Mouse (Mus musculus): ENCODE results near the gene Gm28845. TPM values are rescaled to one million over a fixed set of nuclear protein-coding genes. Genes with fewer than 3 reads are reported as not detected.
A peak's percentile ranks its signal among the peaks of the same experiment; 100 is the strongest.

Gm28845 gene
- polyA plus RNA-seq, 1 experiment from 2014 or later = not detected

DNA sequence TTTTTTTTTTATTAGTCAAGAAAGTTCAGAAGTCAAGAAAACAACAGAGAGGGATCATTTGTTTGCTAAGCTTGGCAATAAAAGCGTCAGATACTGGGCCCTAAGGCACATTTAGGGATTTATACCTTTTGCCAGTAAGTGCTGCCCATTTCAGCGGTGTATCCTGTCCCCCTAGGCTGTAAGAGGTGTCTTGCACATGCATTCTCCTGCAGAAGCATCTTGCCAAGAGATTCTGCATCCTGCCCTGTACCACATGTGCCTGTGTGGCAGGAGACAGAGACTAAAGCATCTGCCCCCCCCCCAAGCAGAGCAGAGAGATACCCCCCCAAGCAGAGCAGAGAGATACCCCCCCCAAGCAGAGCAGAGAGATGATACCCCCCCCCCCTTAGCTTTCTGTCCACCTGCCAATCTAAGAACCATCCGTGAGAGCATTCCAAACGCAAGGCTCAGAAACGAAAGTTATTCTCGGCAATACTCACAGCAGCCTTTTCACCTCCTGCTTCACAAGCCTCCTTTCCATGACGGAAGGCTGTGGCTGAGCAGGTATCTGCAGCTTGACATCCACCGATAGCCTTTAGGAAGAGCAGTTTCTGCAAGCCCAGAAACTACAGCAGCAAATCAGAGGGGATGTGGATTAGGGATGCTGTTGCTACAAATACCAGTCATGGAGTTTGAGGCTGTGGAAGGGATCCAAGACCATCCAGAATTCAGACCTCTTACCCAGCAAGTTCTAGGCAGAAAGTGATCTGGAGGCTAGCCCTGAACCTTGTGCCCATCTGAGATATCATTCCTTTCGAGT lies 3.4 kb upstream of the Gm28845 start, which contains the start of gene D630023F18Rik:
Gene D630023F18Rik, minus strand, starts transcription at position 641 of the 799 bp plus-strand sequence.
- peak within 1 kb of the TSS; percentile 36 for H3K4me3 ChIP-seq
- no peak for DNase-seq (ENCODE audit: low spot score)
- 32% methylated on average over 9 of the region's 9 CpGs for WGBS

DNA sequence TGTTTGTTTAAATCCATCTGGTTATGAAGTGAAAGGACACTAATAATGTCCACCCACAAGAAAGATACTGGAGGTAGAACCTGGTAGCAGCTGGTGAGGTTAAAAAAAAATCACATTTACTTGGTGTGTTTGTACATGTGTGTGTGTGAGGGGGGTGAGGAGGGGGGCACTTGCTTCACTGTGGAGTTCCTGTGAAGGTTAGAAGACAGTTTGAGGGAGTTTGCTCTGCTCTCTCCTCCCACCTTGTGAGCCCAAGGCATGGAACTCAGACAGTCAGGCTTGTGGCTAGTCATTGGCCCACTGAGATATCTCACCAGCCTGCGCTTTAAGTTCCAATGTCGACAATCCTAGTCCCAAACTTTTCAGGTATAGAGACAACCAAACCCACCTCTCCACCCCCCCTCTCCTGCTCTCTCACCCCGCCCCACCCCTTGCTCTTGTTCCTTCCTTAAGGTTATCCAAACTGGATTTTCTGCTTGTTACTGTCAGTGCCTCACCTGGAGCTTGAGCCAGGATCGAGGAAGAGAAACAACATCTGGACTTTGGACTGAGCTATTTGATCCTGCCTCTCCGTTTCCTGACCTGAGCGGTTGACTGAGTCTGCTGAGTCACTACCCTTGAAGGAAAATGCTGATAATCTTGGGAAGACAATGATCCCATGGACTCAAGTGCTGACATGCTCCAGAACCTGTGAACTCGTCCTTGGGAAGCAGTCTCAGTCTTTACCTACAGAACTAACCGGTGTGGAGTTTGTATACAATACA lies 1.0 kb downstream of the Gm28845 start:
- no peak overlapping the region for H3K4me3 ChIP-seq
- WGBS = 78% methylated on average over 8 of the region's 8 CpGs
- DNase-seq (ENCODE audit: low spot score) = no peak
- H3K9me3 ChIP-seq = no peaks in the 10 kb centered on the region
- no peaks in the 10 kb centered on the region for H3K36me3 ChIP-seq
- no peaks in the 10 kb centered on the region for H3K27me3 ChIP-seq (ENCODE audit: insufficient read depth, poor library complexity, severe bottlenecking)
- peaks cover 6% of the 10 kb centered on the region for H3K4me1 ChIP-seq (replicated peaks)
- no peak overlapping the region for H3K27ac ChIP-seq

More for the DNA sequence above, 3.4 kb upstream of the Gm28845 start, which contains the start of gene D630023F18Rik:
- peaks cover 6% of the 10 kb centered on the region for H3K4me1 ChIP-seq (replicated peaks)
- H3K27ac ChIP-seq = no peak within 1 kb of the TSS
- H3K9me3 ChIP-seq = no peaks in the 10 kb centered on the region
- no peaks in the 10 kb centered on the region for H3K27me3 ChIP-seq (ENCODE audit: insufficient read depth, poor library complexity, severe bottlenecking)
- H3K36me3 ChIP-seq = no peaks in the 10 kb centered on the region

DNA sequence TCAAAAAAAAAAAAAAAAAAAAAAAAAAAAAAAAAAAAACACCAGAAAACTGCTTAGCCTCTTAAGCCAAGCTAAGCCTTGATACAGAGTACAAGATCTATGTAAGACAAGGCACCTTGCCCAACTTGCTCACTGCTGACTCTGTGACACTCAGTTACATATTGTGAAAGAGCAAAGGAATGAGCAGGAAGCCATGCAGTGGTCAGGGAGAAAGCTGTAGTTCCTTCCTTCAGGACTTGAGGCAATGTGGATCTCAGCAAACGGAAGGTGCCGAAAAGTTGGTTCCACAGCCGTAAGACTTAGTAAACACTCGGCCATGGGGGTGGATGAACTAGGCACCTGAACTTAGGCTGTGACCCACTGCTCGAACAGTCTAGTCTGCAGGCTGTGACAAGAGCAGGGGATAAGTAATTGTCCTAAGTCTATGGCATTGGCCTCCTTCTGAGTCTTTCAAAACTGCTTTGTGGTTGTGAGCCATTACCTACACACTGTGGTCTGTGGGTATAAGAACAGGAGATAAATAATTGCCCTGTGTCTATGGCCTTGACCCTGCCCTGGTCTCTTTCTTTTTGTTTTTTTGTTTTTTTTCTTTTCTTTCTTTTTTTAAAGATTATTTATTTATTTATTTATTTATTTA lies 5.7 kb downstream of the Gm28845 start:
- Histone ChIP-seq H3K27me3 (ENCODE audit: insufficient read depth, poor library complexity, severe bottlenecking) (no peaks in the 10 kb centered on the region), H3K4me1 (replicated peaks) (peaks cover 9% of the 10 kb centered on the region), H3K36me3 (no peaks in the 10 kb centered on the region), H3K9me3 (no peaks in the 10 kb centered on the region), H3K4me3 (no peak overlapping the region), H3K27ac (no peak overlapping the region)
- 91% methylated on average over 5 of the region's 5 CpGs for WGBS
- DNase-seq (ENCODE audit: low spot score) = no peak

DNA sequence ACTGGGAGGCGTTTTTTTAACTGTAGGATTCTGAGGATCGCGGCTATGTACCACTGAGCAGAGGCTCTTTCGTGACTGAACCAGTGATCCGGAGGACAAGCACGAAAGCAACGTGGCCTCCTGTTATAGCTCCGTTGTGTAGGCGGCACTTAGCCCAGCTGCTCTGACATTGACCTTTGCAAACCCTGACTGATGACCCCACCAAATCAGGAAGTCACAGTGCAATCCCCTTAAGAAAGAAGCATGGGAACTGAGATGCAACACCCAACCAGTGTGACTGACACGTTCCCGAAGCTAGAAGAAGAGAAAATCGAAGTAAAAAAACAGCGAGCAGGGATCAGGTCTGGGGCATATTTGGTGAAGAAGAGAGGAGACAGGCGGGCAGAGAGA lies 6.6 kb downstream of the Gm28845 start:
- Histone ChIP-seq H3K4me1 (replicated peaks) (peaks cover 9% of the 10 kb centered on the region), H3K9me3 (no peaks in the 10 kb centered on the region), H3K4me3 (peak overlapping the region; percentile 18; the same call in 1 of the 2 replicates), H3K27ac (peak overlapping the region; percentile 47; the same call in 1 of the 2 replicates), H3K27me3 (ENCODE audit: insufficient read depth, poor library complexity, severe bottlenecking) (no peaks in the 10 kb centered on the region), H3K36me3 (no peaks in the 10 kb centered on the region)
- DNase-seq (ENCODE audit: low spot score) = peak; percentile 36
- WGBS = 55% methylated on average over 14 of the region's 14 CpGs

DNA sequence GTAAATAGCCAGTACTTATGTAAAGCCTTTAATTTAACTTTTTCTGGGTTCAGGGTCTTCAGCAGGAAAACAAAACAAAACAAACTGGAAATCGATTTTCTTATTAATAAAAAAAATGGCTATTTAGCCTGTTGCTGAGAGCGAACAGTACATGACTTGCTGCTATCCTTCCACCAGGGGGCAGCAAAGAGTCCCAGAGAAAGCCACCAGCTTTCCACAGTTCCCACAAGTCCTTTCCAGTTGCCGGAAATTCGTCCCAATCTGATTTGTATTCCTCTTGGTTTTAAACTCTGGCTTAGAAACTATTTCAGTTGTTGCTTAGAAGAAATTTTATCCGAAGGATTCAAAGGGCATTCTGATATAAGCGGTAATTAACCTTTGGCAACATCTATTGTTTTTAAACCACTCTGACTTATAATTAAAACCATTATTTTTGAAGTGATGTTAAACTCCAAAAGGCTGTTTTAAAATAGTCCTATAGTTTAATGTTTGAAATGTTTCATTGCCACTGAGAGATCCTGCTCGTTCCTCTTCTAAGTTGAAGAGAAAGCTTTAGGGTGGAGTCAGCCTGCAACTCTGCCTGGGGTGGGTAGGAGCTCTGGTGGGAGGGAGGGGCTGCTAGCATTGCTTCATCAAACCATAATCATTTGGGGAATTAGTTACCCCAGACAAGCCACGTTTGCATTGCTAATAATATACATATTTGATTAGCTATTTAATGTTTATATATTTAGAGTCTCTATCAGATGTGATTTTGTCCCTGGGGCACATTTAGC lies 7.1 kb downstream of the Gm28845 start:
- Histone ChIP-seq H3K9me3 (no peaks in the 10 kb centered on the region), H3K27me3 (ENCODE audit: insufficient read depth, poor library complexity, severe bottlenecking) (no peaks in the 10 kb centered on the region), H3K27ac (peak overlapping the region; percentile 47; the same call in 1 of the 2 replicates), H3K4me1 (replicated peaks) (peaks cover 9% of the 10 kb centered on the region), H3K4me3 (peak overlapping the region; percentile 18; the same call in 1 of the 2 replicates), H3K36me3 (no peaks in the 10 kb centered on the region)
- peak; percentile 77 for DNase-seq (ENCODE audit: low spot score)
- 17% methylated on average over 8 of the region's 8 CpGs for WGBS

DNA sequence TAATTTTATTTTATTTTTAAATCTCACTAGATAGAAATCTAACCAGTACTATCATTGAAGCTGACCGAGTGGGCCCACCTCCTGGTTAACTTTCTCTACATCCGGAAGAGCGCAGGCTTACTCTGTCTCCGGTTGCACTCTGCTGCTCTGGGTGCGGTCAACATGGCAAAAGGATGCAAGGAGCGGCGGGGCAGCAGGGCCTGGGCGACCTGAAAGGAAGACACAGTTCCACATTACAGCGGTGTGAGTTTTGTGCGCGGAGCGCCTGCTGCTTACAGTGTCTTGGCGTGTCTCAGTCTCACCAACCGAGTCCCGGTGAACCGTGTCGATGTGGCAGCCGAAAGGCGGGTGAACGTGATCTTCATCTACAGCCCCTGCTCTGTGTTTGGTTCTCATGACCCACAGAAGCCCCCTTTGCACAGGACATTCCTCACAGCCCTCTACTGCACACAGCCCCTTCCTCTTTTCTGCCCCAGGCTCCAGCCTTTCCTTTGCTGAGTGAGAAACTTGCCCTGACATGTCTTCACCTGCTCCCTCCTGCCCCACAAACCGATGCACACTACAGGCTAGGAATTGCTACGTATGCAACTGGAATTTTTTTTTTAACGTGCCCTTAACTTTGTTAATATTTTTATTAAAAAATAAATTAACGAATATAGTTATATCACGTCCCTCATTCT lies 9.5 kb downstream of the Gm28845 start:
- Histone ChIP-seq H3K36me3 (no peaks in the 10 kb centered on the region), H3K4me3 (no peak overlapping the region), H3K27me3 (ENCODE audit: insufficient read depth, poor library complexity, severe bottlenecking) (no peaks in the 10 kb centered on the region), H3K9me3 (no peaks in the 10 kb centered on the region), H3K4me1 (replicated peaks) (peaks cover 9% of the 10 kb centered on the region), H3K27ac (no peak overlapping the region)
- DNase-seq (ENCODE audit: low spot score) = no peak
- 72% methylated on average over 25 of the region's 25 CpGs for WGBS

DNA sequence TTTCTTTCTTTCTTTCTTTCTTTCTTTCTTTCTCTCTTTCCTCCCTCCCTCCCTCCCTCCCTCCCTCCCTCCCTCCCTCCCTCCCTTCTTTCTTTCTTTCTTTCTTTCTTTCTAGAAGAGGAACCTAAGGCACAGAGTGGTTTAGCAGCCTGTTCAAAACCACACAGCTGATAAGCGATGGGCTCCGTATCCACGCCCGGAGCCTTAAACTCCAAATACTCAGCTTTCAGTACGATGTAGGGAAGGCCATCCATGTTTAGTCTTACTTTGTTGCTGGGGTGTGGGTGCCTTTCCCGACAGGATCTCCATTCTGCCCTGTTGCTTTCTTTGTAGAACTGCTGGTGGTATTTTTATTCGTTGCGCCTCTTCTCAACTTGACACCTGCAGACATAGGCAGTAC lies 10.2 kb downstream of the Gm28845 start:
- 93% methylated on average over 8 of the region's 8 CpGs for WGBS
- H3K4me1 ChIP-seq (replicated peaks) = peaks cover 9% of the 10 kb centered on the region
- no peak overlapping the region for H3K4me3 ChIP-seq
- H3K27me3 ChIP-seq (ENCODE audit: insufficient read depth, poor library complexity, severe bottlenecking) = no peaks in the 10 kb centered on the region
- H3K9me3 ChIP-seq = no peaks in the 10 kb centered on the region
- DNase-seq (ENCODE audit: low spot score) = no peak
- H3K27ac ChIP-seq = no peak overlapping the region
- H3K36me3 ChIP-seq = no peaks in the 10 kb centered on the region

DNA sequence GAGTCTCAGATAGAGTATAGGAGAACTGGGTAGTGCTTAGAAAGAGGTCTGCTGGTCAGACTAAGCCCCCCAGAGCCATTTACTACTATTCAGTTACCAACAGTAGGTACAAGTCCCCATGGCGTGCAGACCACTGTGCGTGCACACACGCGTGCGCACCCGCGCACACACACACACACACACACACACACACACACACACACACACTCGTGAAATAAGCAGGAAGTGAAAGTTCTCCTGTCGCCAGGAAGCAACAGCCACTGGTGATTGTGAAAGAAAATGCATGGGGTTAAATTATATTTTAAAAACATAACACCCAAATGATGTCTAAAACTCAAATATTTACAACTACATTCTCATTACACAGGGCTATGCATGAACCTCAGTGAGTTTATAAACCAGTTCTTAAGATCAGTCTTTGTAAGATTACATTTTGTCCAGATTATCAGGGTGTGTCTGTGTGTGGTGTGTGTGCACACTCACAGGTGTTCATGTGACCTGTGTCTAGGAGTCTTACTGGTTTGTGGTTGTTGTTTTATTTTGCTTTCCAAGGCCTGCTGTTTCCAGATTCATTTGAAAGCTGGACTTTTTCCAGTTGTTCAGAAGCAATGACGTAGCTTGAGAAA lies 11.6 kb downstream of the Gm28845 start:
- H3K27me3 ChIP-seq (ENCODE audit: insufficient read depth, poor library complexity, severe bottlenecking) = no peaks in the 10 kb centered on the region
- 92% methylated on average over 10 of the region's 10 CpGs for WGBS
- H3K27ac ChIP-seq = no peak overlapping the region
- H3K36me3 ChIP-seq = no peaks in the 10 kb centered on the region
- no peak overlapping the region for H3K4me3 ChIP-seq
- no peaks in the 10 kb centered on the region for H3K9me3 ChIP-seq
- DNase-seq (ENCODE audit: low spot score) = no peak
- peaks cover 6% of the 10 kb centered on the region for H3K4me1 ChIP-seq (replicated peaks)

DNA sequence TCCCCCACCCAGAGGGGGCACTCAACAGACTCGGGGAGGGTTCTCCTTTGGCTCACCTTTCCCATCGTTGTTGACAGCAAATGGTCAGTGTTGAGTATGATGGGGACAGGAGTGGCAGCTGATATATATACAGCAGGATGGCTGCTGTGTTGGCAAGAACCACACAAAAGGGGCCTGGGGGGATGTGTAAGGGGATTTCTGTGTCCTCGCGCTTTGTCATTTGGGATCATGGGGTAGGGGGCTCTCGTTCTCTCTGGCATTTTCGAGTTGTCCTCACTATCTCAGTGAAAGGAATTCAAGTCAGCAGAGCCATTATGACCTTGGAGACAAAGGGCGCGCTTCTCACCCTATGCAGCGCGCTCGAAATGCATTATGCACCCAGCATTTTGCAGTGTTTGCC lies 16.1 kb downstream of the Gm28845 start, which contains the start of gene Cryga:
Gene Cryga, minus strand, starts transcription at position 101 of the 400 bp plus-strand sequence.
- 84% methylated on average over 11 of the region's 11 CpGs for WGBS
- no peak for DNase-seq (ENCODE audit: low spot score)
- no peak within 1 kb of the TSS for H3K4me3 ChIP-seq
- H3K4me1 ChIP-seq (replicated peaks) = no peaks in the 10 kb centered on the region
- no peaks in the 10 kb centered on the region for H3K36me3 ChIP-seq
- H3K27ac ChIP-seq = no peak within 1 kb of the TSS
- no peaks in the 10 kb centered on the region for H3K9me3 ChIP-seq
- no peaks in the 10 kb centered on the region for H3K27me3 ChIP-seq (ENCODE audit: insufficient read depth, poor library complexity, severe bottlenecking)

DNA sequence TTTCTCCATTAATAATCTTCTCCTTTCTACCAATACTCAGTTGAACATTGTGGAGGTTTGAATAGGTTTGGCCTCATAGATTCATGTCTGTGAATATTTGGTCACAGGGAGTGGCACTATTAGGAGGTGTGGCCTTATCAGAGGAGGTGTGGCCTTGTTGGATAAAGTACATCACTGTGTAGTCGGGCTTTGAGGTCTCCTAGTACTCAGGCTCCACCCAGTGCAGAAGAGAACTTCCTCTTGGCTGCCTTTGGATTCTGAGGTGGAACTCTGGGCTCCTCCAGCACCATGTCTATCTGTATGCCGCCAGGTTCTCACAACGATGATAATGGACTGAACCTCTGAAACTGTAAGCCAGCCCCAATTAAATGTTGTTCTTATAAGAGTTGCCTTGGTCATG lies 22.4 kb downstream of the Gm28845 start:
- Histone ChIP-seq H3K36me3 (no peaks in the 10 kb centered on the region), H3K27me3 (ENCODE audit: insufficient read depth, poor library complexity, severe bottlenecking) (no peaks in the 10 kb centered on the region), H3K4me3 (no peak overlapping the region), H3K4me1 (replicated peaks) (no peaks in the 10 kb centered on the region), H3K9me3 (no peaks in the 10 kb centered on the region), H3K27ac (no peak overlapping the region)
- WGBS = 85% methylated on average over 3 of the region's 3 CpGs
- no peak for DNase-seq (ENCODE audit: low spot score)

DNA sequence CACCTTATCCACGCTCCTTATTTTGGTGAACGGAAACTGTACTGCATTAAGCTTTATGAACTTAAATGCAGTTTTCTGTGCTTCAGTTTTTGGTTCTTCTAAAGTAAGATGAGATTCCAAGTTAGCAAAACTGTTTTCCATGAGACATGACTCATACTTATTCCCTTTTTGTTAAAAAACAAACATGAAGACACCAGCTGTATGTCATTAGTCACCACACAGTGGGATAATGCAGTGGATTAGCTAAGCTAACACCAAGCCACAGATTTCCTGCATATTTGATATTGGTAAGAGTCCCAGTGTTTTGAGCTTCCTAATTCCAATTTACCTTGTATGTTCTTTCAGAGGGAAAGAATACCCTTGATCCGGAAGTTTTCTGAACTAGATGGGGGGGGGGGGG lies 27.8 kb downstream of the Gm28845 start:
- DNase-seq (ENCODE audit: low spot score) = no peak
- WGBS = 89% methylated on average over 3 of the region's 3 CpGs
- H3K36me3 ChIP-seq = no peaks in the 10 kb centered on the region
- H3K4me3 ChIP-seq = no peak overlapping the region
- H3K4me1 ChIP-seq (replicated peaks) = no peaks in the 10 kb centered on the region
- H3K27ac ChIP-seq = no peak overlapping the region
- H3K9me3 ChIP-seq = no peaks in the 10 kb centered on the region
- H3K27me3 ChIP-seq (ENCODE audit: insufficient read depth, poor library complexity, severe bottlenecking) = no peaks in the 10 kb centered on the region

Data from hindbrain, embryonic 10.5 days (tissue).